ENCODE assay signal across 9 mouse cellular contexts in the genomic region with DNA sequence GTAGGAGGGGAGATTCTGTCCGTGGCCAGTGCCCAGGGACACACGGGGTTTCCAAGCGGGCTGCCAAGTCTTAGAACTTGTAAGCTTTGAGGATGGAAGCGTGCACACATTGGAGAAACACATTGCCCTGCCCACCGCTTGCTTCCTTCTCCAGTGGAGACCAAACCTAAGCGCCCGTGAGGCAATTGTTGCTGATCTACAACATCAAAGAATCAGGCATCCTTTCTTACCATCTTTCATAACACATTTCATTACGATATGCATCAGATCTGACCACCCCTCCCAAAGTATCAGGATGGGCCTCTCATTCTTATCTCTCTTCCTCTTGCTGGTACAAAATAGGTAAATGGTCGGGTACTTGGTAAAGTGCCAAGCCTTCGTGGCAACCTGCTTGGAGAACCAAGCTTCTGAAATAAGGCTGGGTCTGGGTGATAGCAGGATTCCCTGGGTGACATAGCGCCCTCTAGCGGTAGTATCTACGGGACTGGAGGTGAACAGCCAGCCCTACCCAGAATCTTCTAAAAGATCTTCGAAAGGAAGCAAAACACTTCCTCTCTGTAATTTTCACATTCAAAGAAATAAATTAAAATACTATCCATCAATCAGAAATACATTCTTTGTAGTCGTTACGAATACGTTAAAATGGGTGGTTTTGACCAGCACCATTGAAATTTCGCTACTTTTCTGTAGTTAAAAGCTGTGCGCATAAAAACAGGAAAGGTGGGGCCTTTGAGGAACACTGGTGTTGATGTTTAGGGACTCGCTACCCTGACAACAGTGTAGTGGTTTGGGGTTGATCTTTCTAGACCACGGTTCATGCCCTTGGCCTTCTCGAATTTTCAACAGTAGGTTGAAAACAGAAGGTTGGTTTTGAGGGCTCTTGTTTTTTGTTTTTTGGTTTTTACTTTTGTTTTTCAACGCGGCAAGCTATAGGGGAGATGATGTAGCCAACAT. TPM values are rescaled to one million over a fixed set of nuclear protein-coding genes. Genes with fewer than 3 reads are reported as not detected.
DNase-seq lines count a peak whose midpoint lies in the region; ATAC-seq and TF ChIP-seq lines count a peak whose summit lies in the region.
"Had no signal": no experiment of that assay in that cellular context is flagged by ENCODE, and none has a peak within 500 bp of the region (broad histone marks: within the 10 kb centered on the region; RNA-seq: fewer than 3 reads in every experiment).

No protein-coding gene starts in this region.

- peak; percentile 70 for TF ChIP-seq CTCF in cortical plate, adult 2 months (IDR thresholded peaks at IDR 0.05; ENCODE audit: extremely low read depth, insufficient read depth, low read length)
- no peak for TF ChIP-seq CTCF in thymus, adult 2 months (IDR thresholded peaks at IDR 0.05; ENCODE audit: borderline replicate concordance, control insufficient read depth, extremely low read depth, insufficient read depth, low read length, poor library complexity)

- H3K27ac ChIP-seq in hindbrain, embryonic 11.5 days (ENCODE audit: low read depth, low read length): no peak overlapping the region
- no peak overlapping the region for H3K27ac ChIP-seq in hindbrain, embryonic 13.5 days
- H3K27ac ChIP-seq in cortical plate, adult 2 months (ENCODE audit: insufficient read depth, low read length): no peak overlapping the region
- no peak overlapping the region for H3K27ac ChIP-seq in limb, embryonic 10.5 days
- H3K27ac ChIP-seq in neural tube, embryonic 11.5 days (ENCODE audit: low read depth, low read length): no peak overlapping the region
- peak overlapping the region; percentile 71 for H3K27ac ChIP-seq in thymus, adult 2 months (ENCODE audit: control insufficient read depth, insufficient read depth, low read length)
- H3K27ac ChIP-seq: embryonic facial prominence, embryonic 12.5 days had no signal

- 0 out of 2 replicates have a peak, but pooled peaks cover 3% of the 10 kb centered on the region for H3K4me1 ChIP-seq in hindbrain, embryonic 11.5 days (replicated peaks; ENCODE audit: control insufficient read depth, insufficient read depth, low read length)
- H3K4me1 ChIP-seq in hindbrain, embryonic 13.5 days (replicated peaks): peaks cover 7% of the 10 kb centered on the region
- H3K4me1 ChIP-seq in cortical plate, adult 2 months (ENCODE audit: control insufficient read depth, insufficient read depth, low read length): no peaks in the 10 kb centered on the region
- H3K4me1 ChIP-seq in limb, embryonic 10.5 days: peaks cover 7% of the 10 kb centered on the region
- H3K4me1 ChIP-seq in neural tube, embryonic 11.5 days (ENCODE audit: control insufficient read depth, insufficient read depth, low read length): 0 out of 2 replicates have a peak, but pooled peaks cover 5% of the 10 kb centered on the region
- peaks cover 17% of the 10 kb centered on the region for H3K4me1 ChIP-seq in thymus, adult 2 months (replicated peaks; ENCODE audit: control insufficient read depth, insufficient read depth, low read length)

- ATAC-seq in hindbrain, embryonic 11.5 days (ENCODE audit: low FRiP score): no peak
- no peak for ATAC-seq in hindbrain, embryonic 13.5 days (ENCODE audit: low FRiP score)
- ATAC-seq in neural tube, embryonic 11.5 days (ENCODE audit: insufficient read depth, low FRiP score, low TSS enrichment): no peak

- no peak overlapping the region for H3K4me2 ChIP-seq in hindbrain, embryonic 11.5 days (replicated peaks; ENCODE audit: low read depth, low read length)
- no peak overlapping the region for H3K4me2 ChIP-seq in hindbrain, embryonic 13.5 days
- H3K4me2 ChIP-seq in neural tube, embryonic 11.5 days (ENCODE audit: low read depth): no peak overlapping the region
- H3K4me2 ChIP-seq: embryonic facial prominence, embryonic 12.5 days had no signal

- H3K36me3 ChIP-seq in hindbrain, embryonic 11.5 days (ENCODE audit: control insufficient read depth, insufficient read depth, low read length): no peaks in the 10 kb centered on the region
- H3K36me3 ChIP-seq in hindbrain, embryonic 13.5 days: no peaks in the 10 kb centered on the region
- no peaks in the 10 kb centered on the region for H3K36me3 ChIP-seq in limb, embryonic 10.5 days
- no peaks in the 10 kb centered on the region for H3K36me3 ChIP-seq in neural tube, embryonic 11.5 days (ENCODE audit: control insufficient read depth, insufficient read depth, low read length)
- no peaks in the 10 kb centered on the region for H3K36me3 ChIP-seq in thymus, adult 2 months (ENCODE audit: control insufficient read depth, insufficient read depth, low read length)
- H3K36me3 ChIP-seq: embryonic facial prominence, embryonic 12.5 days had no signal

- no peak overlapping the region for H3K4me3 ChIP-seq in hindbrain, embryonic 11.5 days (ENCODE audit: low read depth, low read length)
- no peak overlapping the region for H3K4me3 ChIP-seq in hindbrain, embryonic 13.5 days
- no peak overlapping the region for H3K4me3 ChIP-seq in cortical plate, adult 2 months (ENCODE audit: insufficient read depth, low read length)
- no peak overlapping the region for H3K4me3 ChIP-seq in limb, embryonic 10.5 days
- no peak overlapping the region for H3K4me3 ChIP-seq in neural tube, embryonic 11.5 days (ENCODE audit: low read depth, low read length)
- 0 out of 2 replicates have a peak overlapping the region, but pooled peaks have one; percentile 11 for H3K4me3 ChIP-seq in thymus, adult 2 months (ENCODE audit: control insufficient read depth, insufficient read depth, low read length)
- H3K4me3 ChIP-seq: embryonic facial prominence, embryonic 12.5 days had no signal

- no peaks in the 10 kb centered on the region for H3K27me3 ChIP-seq in hindbrain, embryonic 11.5 days (ENCODE audit: control insufficient read depth, insufficient read depth, low read length)
- no peaks in the 10 kb centered on the region for H3K27me3 ChIP-seq in hindbrain, embryonic 13.5 days
- no peaks in the 10 kb centered on the region for H3K27me3 ChIP-seq in limb, embryonic 10.5 days (ENCODE audit: low read depth, poor library complexity, severe bottlenecking)
- H3K27me3 ChIP-seq in neural tube, embryonic 11.5 days (ENCODE audit: control insufficient read depth, insufficient read depth, low read length): no peaks in the 10 kb centered on the region
- no peaks in the 10 kb centered on the region for H3K27me3 ChIP-seq in thymus, adult 2 months (ENCODE audit: control insufficient read depth, insufficient read depth, low read length)
- H3K27me3 ChIP-seq: embryonic facial prominence, embryonic 12.5 days had no signal

- no peak for TF ChIP-seq POLR2A in cortical plate, adult 2 months (IDR thresholded peaks at IDR 0.05; ENCODE audit: extremely low read depth, insufficient read depth, low read length)
- TF ChIP-seq POLR2A in thymus, adult 2 months (IDR thresholded peaks at IDR 0.05; ENCODE audit: control insufficient read depth, extremely low read depth, insufficient read depth, low read length, poor library complexity): no peak

- H3K9ac ChIP-seq in hindbrain, embryonic 11.5 days (ENCODE audit: low read depth, low read length): no peak overlapping the region
- no peak overlapping the region for H3K9ac ChIP-seq in hindbrain, embryonic 13.5 days
- H3K9ac ChIP-seq in neural tube, embryonic 11.5 days (ENCODE audit: low read length): no peak overlapping the region
- H3K9ac ChIP-seq: embryonic facial prominence, embryonic 12.5 days had no signal

- DNase-seq in hindbrain, embryonic 11.5 days (ENCODE audit: low spot score): peak; percentile 69
- peak; percentile 54 for DNase-seq in adipocyte (ENCODE audit: low spot score)
- peak; percentile 74 for DNase-seq in heart, postnatal 4 days
- DNase-seq in limb, embryonic 10.5 days (ENCODE audit: low spot score): peak; percentile 60
- DNase-seq in neural tube, embryonic 11.5 days (ENCODE audit: low spot score): peak; percentile 38
- peak; percentile 88 for DNase-seq in thymus, adult 2 months

- 73% methylated on average over 24 of the region's 24 CpGs for WGBS in hindbrain, embryonic 11.5 days
- 72% methylated on average over 24 of the region's 24 CpGs for WGBS in hindbrain, embryonic 13.5 days
- WGBS in limb, embryonic 10.5 days: 74% methylated on average over 24 of the region's 24 CpGs
- 75% methylated on average over 24 of the region's 24 CpGs for WGBS in neural tube, embryonic 11.5 days
- 25% methylated on average over 24 of the region's 24 CpGs for WGBS in thymus, adult 2 months

- no peaks in the 10 kb centered on the region for H3K9me3 ChIP-seq in hindbrain, embryonic 11.5 days (ENCODE audit: control insufficient read depth, low read length)
- no peaks in the 10 kb centered on the region for H3K9me3 ChIP-seq in hindbrain, embryonic 13.5 days
- H3K9me3 ChIP-seq in limb, embryonic 10.5 days (replicated peaks): no peaks in the 10 kb centered on the region
- no peaks in the 10 kb centered on the region for H3K9me3 ChIP-seq in neural tube, embryonic 11.5 days (ENCODE audit: control insufficient read depth, low read length)
- H3K9me3 ChIP-seq: embryonic facial prominence, embryonic 12.5 days had no signal

RNA-seq across cellular contexts. Expression of a gene that starts 2.1 kb away (rescaled TPM):
- 0.51 and 0.52 TPM in 2 replicates for polyA plus RNA-seq in hindbrain, embryonic 11.5 days (2014; fragmentation: Nextera tagmentation; extraction: Ambion mirVana)
- 0.53 and 0.63 TPM in 2 replicates for polyA plus RNA-seq in hindbrain, embryonic 13.5 days (2015; fragmentation: Nextera tagmentation; extraction: Ambion mirVana)
- polyA plus RNA-seq in cortical plate, adult 2 months (2012; rRNA removed): 0.96 and 1.0 TPM in 2 replicates
- 1 to 10 TPM; 1.9 to 2.5 TPM for total RNA-seq in heart, postnatal 4 days (2021)
- polyA plus RNA-seq in limb, embryonic 10.5 days (2016; fragmentation: Nextera tagmentation; extraction: Ambion mirVana): 0.19 and 0.26 TPM in 2 replicates
- 0.38 and 0.68 TPM in 2 replicates for polyA plus RNA-seq in neural tube, embryonic 11.5 days (2014; fragmentation: Nextera tagmentation; extraction: Ambion mirVana)
- polyA plus RNA-seq in thymus, adult 2 months (2012; rRNA removed): 8.9 and 9.0 TPM in 2 replicates

RNA-seq across cellular contexts. Expression of a gene that starts 17.6 kb away (rescaled TPM):
- polyA plus RNA-seq in hindbrain, embryonic 11.5 days (2014; fragmentation: Nextera tagmentation; extraction: Ambion mirVana): 63.4 and 67.6 TPM in 2 replicates
- 69.8 and 77.4 TPM in 2 replicates for polyA plus RNA-seq in hindbrain, embryonic 13.5 days (2015; fragmentation: Nextera tagmentation; extraction: Ambion mirVana)
- 37.4 and 46.6 TPM in 2 replicates for polyA plus RNA-seq in cortical plate, adult 2 months (2012; rRNA removed)
- total RNA-seq in heart, postnatal 4 days (2021): 10 to 100 TPM; 41.3 to 44.9 TPM
- 48.8 and 53.0 TPM in 2 replicates for polyA plus RNA-seq in limb, embryonic 10.5 days (2016; fragmentation: Nextera tagmentation; extraction: Ambion mirVana)
- polyA plus RNA-seq in neural tube, embryonic 11.5 days (2014; fragmentation: Nextera tagmentation; extraction: Ambion mirVana): 59.9 and 62.4 TPM in 2 replicates
- polyA plus RNA-seq in thymus, adult 2 months (2012; rRNA removed): 47.1 and 54.6 TPM in 2 replicates

Comparison
In these comparisons a context has a peak if more than half of its experiments do, and no peak if none do; other contexts are left out.
1. DNase-seq: peak in every context shown above with its lines; median percentile 88 in thymus, adult 2 months; 74 in heart, postnatal 4 days; 69 in hindbrain, embryonic 11.5 days; 60 in limb, embryonic 10.5 days; 54 in adipocyte; 38 in neural tube, embryonic 11.5 days.